Mouse (Mus musculus) stomach, embryonic 14.5 days (tissue): ENCODE measurements around the gene Prrx2. TPM values are rescaled to one million over a fixed set of nuclear protein-coding genes. Genes with fewer than 3 reads are reported as not detected.

Source experiments
- ATAC-seq: fragments of 200-750 bp; cut with Nextera tagmentation; 2 replicates; pipeline ENCODE4 v1.8.0; 2017; ENCODE audit warnings: low read depth, moderate TSS enrichment; ENCODE audit not compliant: insufficient number of reproducible peaks, insufficient read depth, low FRiP score
- H3K27ac ChIP-seq: fragments of 300-500 bp; sonication (generic); 2 replicates; pipeline ENCODE4 v1.5.1; 2014; ENCODE audit warnings: mild to moderate bottlenecking, low read length, moderate library complexity, mixed read lengths
- H3K27me3 ChIP-seq: fragments of 300-500 bp; sonication (generic); 2 replicates; pipeline ENCODE4 v1.6.1; 2014; ENCODE audit warnings: low read length, control low read depth, mixed read lengths; ENCODE audit not compliant: control insufficient read depth, insufficient read depth
- H3K36me3 ChIP-seq: fragments of 300-500 bp; sonication (generic); 2 replicates; pipeline ENCODE4 v1.6.1; 2014; ENCODE audit warnings: mild to moderate bottlenecking, control low read depth, low read length, moderate library complexity, mixed read lengths; ENCODE audit not compliant: control insufficient read depth, insufficient read depth
- H3K4me1 ChIP-seq: fragments of 300-500 bp; sonication (generic); 2 replicates; pipeline ENCODE4 v1.6.1; 2014; ENCODE audit warnings: low read length, control low read depth, mixed read lengths; ENCODE audit not compliant: control insufficient read depth, insufficient read depth
- H3K4me2 ChIP-seq: fragments of 300-500 bp; sonication (generic); replicated peaks from 2 replicates; pipeline ENCODE4 v1.6.1; 2014; ENCODE audit warnings: low read depth, low read length, control low read depth
- H3K4me3 ChIP-seq: fragments of 300-500 bp; sonication (generic); 2 replicates; pipeline ENCODE4 v1.5.1; 2014; ENCODE audit warnings: low read depth, low read length, control low read depth
- H3K9ac ChIP-seq: fragments of 300-500 bp; sonication (generic); replicated peaks from 2 replicates; pipeline ENCODE4 v1.6.1; 2014; ENCODE audit warnings: low read depth, mild to moderate bottlenecking, control low read depth, low read length, moderate library complexity, mixed read lengths
- H3K9me3 ChIP-seq: fragments of 300-500 bp; sonication (generic); 2 replicates; pipeline ENCODE4 v1.6.1; 2016; ENCODE audit warnings: low read depth, low read length, control low read depth; ENCODE audit not compliant: control insufficient read depth
- WGBS: fragments of 180-500 bp; shearing (Covaris S2); extraction: QIAGEN DNeasy Blood & Tissue Kit; methylation state at CpG from one replicate; pipeline ENCODE4 v1.1.7; 2014; 5-methylcytosine and 5-hydroxymethylcytosine counted together
- polyA plus RNA-seq: library from polyadenylated mRNA; unstranded; fragments of >200 nt; fragmentation: Nextera tagmentation; extraction: Ambion mirVana; gene quantifications from 2 replicates; pipeline ENCODE4 v1.2.1, GENCODE M21; 2014

Gene Prrx2
- 6.0 and 8.9 TPM in 2 replicates for polyA plus RNA-seq

- WGBS: 73% methylated on average over 8 of the region's 10 CpGs
- no peaks in the 10 kb centered on the region for H3K36me3 ChIP-seq
- H3K4me1 ChIP-seq: 0 out of 2 replicates have a peak, but pooled peaks cover 7% of the 10 kb centered on the region
- H3K4me2 ChIP-seq: no peak within 1 kb of the TSS
- H3K9ac ChIP-seq: no peak within 1 kb of the TSS
- no peak within 1 kb of the TSS for H3K27ac ChIP-seq
- ATAC-seq: no peak
- H3K27me3 ChIP-seq: no peaks in the 10 kb centered on the region
- no peak within 1 kb of the TSS for H3K4me3 ChIP-seq
- no peaks in the 10 kb centered on the region for H3K9me3 ChIP-seq
Measured at GRCm38 (mm10) chr2:30834373-30835022, at the start of gene Prrx2. TSS of gene Prrx2 (plus strand) at chr2:30834972.

DNA sequence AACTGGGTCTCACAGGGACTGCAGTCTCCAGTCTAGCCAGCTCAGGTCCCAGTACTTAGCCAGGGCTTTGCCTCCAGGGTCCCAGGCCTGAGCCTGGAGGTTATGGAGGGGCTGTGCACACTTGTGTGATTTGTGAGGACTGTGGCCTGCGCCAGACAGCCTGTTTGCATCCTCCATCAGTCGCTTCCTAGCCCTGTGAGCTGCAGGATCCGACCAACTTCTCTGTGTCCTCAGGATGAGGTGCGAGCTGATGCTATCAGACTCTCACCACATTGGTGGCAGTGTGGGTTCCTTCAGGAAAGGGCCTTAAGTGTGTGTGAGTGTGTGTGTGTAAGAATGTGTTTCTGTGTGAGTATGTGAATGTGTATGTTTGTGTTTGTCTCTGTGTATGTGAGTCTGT lies 47.3 kb upstream of the Prrx2 start:
- H3K36me3 ChIP-seq: no peaks in the 10 kb centered on the region
- peaks cover 26% of the 10 kb centered on the region for H3K4me1 ChIP-seq
- ATAC-seq: no peak
- no peaks in the 10 kb centered on the region for H3K9me3 ChIP-seq
- H3K4me2 ChIP-seq: no peak overlapping the region
- no peak overlapping the region for H3K9ac ChIP-seq
- H3K27ac ChIP-seq: 0 out of 2 replicates have a peak overlapping the region, but pooled peaks have one; percentile 15
- no peaks in the 10 kb centered on the region for H3K27me3 ChIP-seq
- no peak overlapping the region for H3K4me3 ChIP-seq
- WGBS: 55% methylated on average over 4 of the region's 4 CpGs

DNA sequence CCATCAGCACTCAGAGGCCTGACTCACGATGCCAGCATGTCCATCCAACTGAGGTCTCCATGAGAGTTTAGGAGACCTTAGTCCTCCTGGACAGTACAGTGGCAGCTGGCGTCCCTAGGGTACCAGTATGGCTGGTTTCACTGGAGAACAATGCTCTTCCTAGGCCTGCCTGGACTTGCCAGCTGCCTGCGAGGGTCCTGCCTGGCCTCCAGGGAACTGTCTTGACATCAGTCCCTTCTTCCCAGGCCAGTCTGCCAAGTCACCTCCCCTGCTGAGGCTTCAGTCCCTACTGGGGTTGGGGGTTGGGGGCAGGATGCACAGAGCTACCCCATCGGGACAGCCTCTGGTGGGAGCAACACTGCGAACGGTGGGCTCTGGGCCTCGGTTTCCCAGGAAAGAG lies 42.7 kb upstream of the Prrx2 start:
- 77% methylated on average over 7 of the region's 7 CpGs for WGBS
- H3K36me3 ChIP-seq: no peaks in the 10 kb centered on the region
- H3K4me3 ChIP-seq: no peak overlapping the region
- no peak overlapping the region for H3K9ac ChIP-seq
- H3K4me1 ChIP-seq: peaks cover 19% of the 10 kb centered on the region
- H3K4me2 ChIP-seq: no peak overlapping the region
- H3K9me3 ChIP-seq: no peaks in the 10 kb centered on the region
- ATAC-seq: no peak
- H3K27ac ChIP-seq: no peak overlapping the region
- no peaks in the 10 kb centered on the region for H3K27me3 ChIP-seq

DNA sequence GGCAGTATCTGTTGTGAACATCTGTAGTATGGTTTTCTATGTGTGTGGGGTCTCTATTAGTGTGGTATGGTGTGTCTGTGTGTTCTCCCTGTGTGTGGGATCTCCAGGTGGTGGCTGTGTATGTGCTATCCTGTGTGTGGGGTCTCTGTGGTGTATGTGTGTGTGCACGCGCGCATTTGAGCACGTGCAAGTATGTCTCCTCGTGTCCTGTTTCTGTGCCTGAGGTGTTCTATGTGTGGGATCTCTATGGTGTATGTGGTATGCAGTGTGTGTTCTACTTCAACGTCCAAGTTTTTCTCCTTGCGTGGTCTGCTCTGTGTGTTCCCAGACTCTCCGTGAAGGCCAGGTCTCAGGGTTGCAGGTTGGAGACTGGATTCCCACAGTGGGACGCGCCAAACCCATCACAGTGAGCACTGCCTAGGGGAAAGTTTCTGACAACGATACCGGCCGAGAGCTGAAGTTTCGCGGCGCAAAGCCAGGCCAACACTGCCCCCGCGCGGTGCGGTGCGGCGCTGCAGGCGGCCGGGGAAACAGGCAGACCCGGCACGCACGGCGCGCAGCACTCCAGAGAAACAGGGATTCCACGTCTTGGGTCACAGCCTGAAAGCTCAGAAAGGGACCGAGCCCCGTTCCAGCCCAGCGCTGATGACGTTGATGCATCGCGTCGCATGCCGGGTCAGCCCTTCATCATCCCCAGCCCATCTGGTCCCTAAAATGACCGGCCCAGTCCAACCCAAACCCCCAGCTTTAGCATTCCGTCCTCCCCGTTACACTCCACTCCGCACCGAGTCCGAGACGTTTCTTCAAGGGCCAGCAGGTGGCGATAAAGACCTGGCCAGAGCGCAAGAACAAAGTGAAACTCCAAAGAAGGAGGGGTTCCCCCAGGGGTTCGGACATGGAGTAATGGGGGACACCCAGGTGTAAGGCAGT lies 40.3 kb upstream of the Prrx2 start:
- Histone ChIP-seq H3K27ac (peak overlapping the region; percentile 40), H3K36me3 (no peaks in the 10 kb centered on the region), H3K9ac (0 out of 2 replicates have a peak overlapping the region, but pooled peaks have one; percentile 29), H3K4me1 (peaks cover 15% of the 10 kb centered on the region), H3K9me3 (no peaks in the 10 kb centered on the region), H3K27me3 (no peaks in the 10 kb centered on the region), H3K4me2 (peak overlapping the region; percentile 61), H3K4me3 (peak overlapping the region; percentile 28)
- peak; percentile 78 for ATAC-seq
- WGBS: 4% methylated on average over 48 of the region's 48 CpGs

DNA sequence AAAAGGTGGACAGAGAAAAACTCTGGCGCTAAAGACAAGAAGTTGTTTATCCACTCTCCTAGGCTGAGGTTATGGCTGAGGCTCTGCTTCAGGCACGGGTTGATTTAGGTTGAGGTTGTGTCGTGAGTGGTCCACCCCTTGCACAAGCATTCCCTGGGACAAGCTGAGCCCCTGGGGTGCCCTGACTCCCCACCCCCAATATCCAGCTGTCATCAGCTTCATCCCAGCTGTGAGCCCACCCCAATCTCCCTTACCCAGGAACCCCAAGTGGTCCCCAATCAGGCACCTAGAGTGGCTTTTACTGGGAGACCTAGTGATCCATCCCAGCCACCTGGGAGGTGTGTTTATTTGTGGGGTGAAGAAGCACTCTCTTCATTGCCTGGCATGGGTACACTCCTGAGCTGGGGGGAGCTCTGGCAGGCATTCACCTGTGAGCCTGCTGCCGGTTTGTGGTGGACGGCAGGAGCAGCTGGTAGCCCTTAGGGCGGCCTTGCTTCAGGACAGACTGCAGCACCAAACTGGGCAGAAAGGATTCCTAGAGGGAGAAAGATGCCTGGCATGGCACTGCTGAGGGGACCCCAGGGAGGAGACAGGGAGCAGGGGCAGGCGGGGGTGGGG lies 39.4 kb upstream of the Prrx2 start:
- H3K9me3 ChIP-seq: no peaks in the 10 kb centered on the region
- WGBS: 69% methylated on average over 7 of the region's 7 CpGs
- H3K4me3 ChIP-seq: 0 out of 2 replicates have a peak overlapping the region, but pooled peaks have one; percentile 28
- no peak overlapping the region for H3K9ac ChIP-seq
- peaks cover 15% of the 10 kb centered on the region for H3K4me1 ChIP-seq
- no peaks in the 10 kb centered on the region for H3K36me3 ChIP-seq
- no peak for ATAC-seq
- H3K27ac ChIP-seq: no peak overlapping the region
- H3K27me3 ChIP-seq: no peaks in the 10 kb centered on the region
- peak overlapping the region; percentile 61; the same call in 1 of the 2 replicates for H3K4me2 ChIP-seq

DNA sequence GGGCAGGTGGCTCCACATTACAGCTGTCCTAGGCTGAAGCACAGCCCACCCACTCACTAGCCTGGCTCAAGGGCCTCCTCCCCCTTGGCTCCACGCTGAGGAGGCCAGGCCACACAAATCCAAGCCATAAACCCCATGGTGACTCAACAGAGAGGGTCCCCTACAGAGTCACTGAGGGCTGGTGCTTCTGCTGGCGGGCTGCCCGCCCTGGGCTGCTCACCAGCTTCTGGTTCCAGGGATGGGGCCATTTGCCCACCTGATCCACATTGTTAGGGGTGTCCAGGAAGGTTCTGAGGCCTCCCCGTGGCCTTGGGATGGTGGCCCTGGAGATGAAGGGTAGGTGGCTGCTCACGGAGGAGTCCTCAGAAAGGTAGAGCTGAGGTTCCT lies 38.9 kb upstream of the Prrx2 start:
- Histone ChIP-seq H3K36me3 (no peaks in the 10 kb centered on the region), H3K27ac (peak overlapping the region; percentile 22; the same call in 1 of the 2 replicates), H3K27me3 (no peaks in the 10 kb centered on the region), H3K4me3 (peak overlapping the region; percentile 14; the same call in 1 of the 2 replicates), H3K9ac (no peak overlapping the region), H3K4me1 (peaks cover 17% of the 10 kb centered on the region), H3K4me2 (peak overlapping the region; percentile 35; the same call in 1 of the 2 replicates), H3K9me3 (no peaks in the 10 kb centered on the region)
- WGBS: 69% methylated on average over 5 of the region's 5 CpGs
- no peak for ATAC-seq

GRCm38 (mm10) chr2:30796382-30796781 lies 38.4 kb upstream of the Prrx2 start:
- no peaks in the 10 kb centered on the region for H3K36me3 ChIP-seq
- H3K9ac ChIP-seq: no peak overlapping the region
- no peaks in the 10 kb centered on the region for H3K9me3 ChIP-seq
- peak overlapping the region; percentile 35 for H3K4me2 ChIP-seq
- peak; percentile 68 for ATAC-seq
- H3K4me3 ChIP-seq: peak overlapping the region; percentile 14
- peak overlapping the region; percentile 22; the same call in 1 of the 2 replicates for H3K27ac ChIP-seq
- H3K4me1 ChIP-seq: peaks cover 20% of the 10 kb centered on the region
- no peaks in the 10 kb centered on the region for H3K27me3 ChIP-seq
- WGBS: 8% methylated on average over 11 of the region's 11 CpGs

- Histone ChIP-seq H3K36me3 (no peaks in the 10 kb centered on the region), H3K27me3 (0 out of 2 replicates have a peak, but pooled peaks cover 4% of the 10 kb centered on the region), H3K4me3 (no peak overlapping the region), H3K4me1 (peaks cover 17% of the 10 kb centered on the region), H3K9me3 (no peaks in the 10 kb centered on the region), H3K9ac (no peak overlapping the region), H3K27ac (no peak overlapping the region), H3K4me2 (no peak overlapping the region)
- ATAC-seq: no peak
- 69% methylated on average over 3 of the region's 3 CpGs for WGBS
Measured at GRCm38 (mm10) chr2:30799456-30799855, 35.3 kb upstream of the Prrx2 start.
